Mouse (Mus musculus): ENCODE measurements at regions not wholly inside any gene's neighbourhood (a gene's known extent, or its start where the extent isn't known, plus 50 kb on each side); places are given as distances from the start of the nearest gene placed in this dataset.

DNA sequence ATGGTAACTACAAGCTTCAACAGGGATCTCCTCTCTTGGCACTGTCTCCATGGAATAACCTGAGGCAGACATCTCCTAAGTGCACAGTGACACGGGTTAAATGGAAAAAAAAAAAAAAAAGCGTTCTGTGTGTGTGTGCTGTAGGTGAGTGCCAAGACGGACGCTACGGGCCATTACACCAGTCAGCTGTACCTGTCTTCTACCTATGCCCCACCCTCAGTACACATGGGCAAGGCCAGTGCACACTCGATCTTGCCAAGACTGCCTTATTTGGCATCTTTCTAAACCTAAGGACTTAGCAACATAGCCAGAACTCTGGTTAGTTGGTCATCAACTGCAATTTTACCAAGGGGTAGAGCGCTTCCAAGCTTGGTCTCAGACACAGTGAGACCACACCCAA lies 173.1 kb upstream of the Dyrk2 start:
- TF ChIP-seq HCFC1 (IDR thresholded peaks at IDR 0.05; ENCODE audit: borderline replicate concordance, insufficient read depth, low read length) (no peak), MAFK (IDR thresholded peaks at IDR 0.05; ENCODE audit: insufficient read depth, low read depth, low read length) (no peak)

Measured in ES-E14 (cell line).